Comparison of ENCODE assay signal across 24 mouse cellular contexts in genomic region chr8:125381674-125382073, GRCm38 (mm10).
A peak's percentile ranks its signal among the peaks of the same experiment; 100 is the strongest.
DNase-seq lines count a peak whose midpoint lies in the region; ATAC-seq and TF ChIP-seq lines count a peak whose summit lies in the region.
"Had no signal": no experiment of that assay in that cellular context is flagged by ENCODE, and none has a peak within 500 bp of the region (broad histone marks: within the 10 kb centered on the region; RNA-seq: fewer than 3 reads in every experiment).

No protein-coding gene starts in this region.

- H3K9me3 ChIP-seq in intestine, embryonic 14.5 days (ENCODE audit: control insufficient read depth, low read length), result no peaks in the 10 kb centered on the region
- H3K9me3 ChIP-seq in intestine, postnatal 0 days (ENCODE audit: control insufficient read depth), result no peaks in the 10 kb centered on the region
- H3K9me3 ChIP-seq in intestine, embryonic 16.5 days (ENCODE audit: control insufficient read depth, low read length), result no peaks in the 10 kb centered on the region
- H3K9me3 ChIP-seq in liver, embryonic 13.5 days (replicated peaks), result no peaks in the 10 kb centered on the region
- H3K9me3 ChIP-seq in stomach, embryonic 14.5 days (ENCODE audit: control insufficient read depth, low read depth, low read length), result no peaks in the 10 kb centered on the region
- H3K9me3 ChIP-seq: embryonic facial prominence, embryonic 12.5 days; forebrain, embryonic 12.5 days; heart, embryonic 15.5 days; limb, embryonic 10.5 days had no signal

- H3K27ac ChIP-seq in intestine, embryonic 14.5 days (ENCODE audit: low read depth), result no peak overlapping the region
- no peak overlapping the region for H3K27ac ChIP-seq in intestine, postnatal 0 days (ENCODE audit: low read depth, low read length)
- no peak overlapping the region for H3K27ac ChIP-seq in intestine, embryonic 16.5 days (ENCODE audit: low read length)
- H3K27ac ChIP-seq in liver, embryonic 13.5 days, result no peak overlapping the region
- H3K27ac ChIP-seq in stomach, embryonic 14.5 days (ENCODE audit: low read length), result no peak overlapping the region
- H3K27ac ChIP-seq: embryonic facial prominence, embryonic 12.5 days; forebrain, embryonic 12.5 days; gastrocnemius, adult 2 months; heart, embryonic 15.5 days; hindbrain, embryonic 14.5 days; limb, embryonic 10.5 days had no signal

- H3K4me2 ChIP-seq in intestine, embryonic 14.5 days (ENCODE audit: low read length), result no peak overlapping the region
- H3K4me2 ChIP-seq in intestine, postnatal 0 days (replicated peaks; ENCODE audit: low read depth), result no peak overlapping the region
- H3K4me2 ChIP-seq in intestine, embryonic 16.5 days (ENCODE audit: low read depth, low read length), result no peak overlapping the region
- H3K4me2 ChIP-seq in liver, embryonic 13.5 days, result no peak overlapping the region
- H3K4me2 ChIP-seq in stomach, embryonic 14.5 days (replicated peaks; ENCODE audit: low read depth, low read length), result no peak overlapping the region
- H3K4me2 ChIP-seq: embryonic facial prominence, embryonic 12.5 days; forebrain, embryonic 12.5 days; heart, embryonic 15.5 days; hindbrain, embryonic 14.5 days; midbrain, embryonic 11.5 days had no signal

- H3K36me3 ChIP-seq in intestine, embryonic 14.5 days (ENCODE audit: control insufficient read depth, insufficient read depth, low read length), result no peaks in the 10 kb centered on the region
- no peaks in the 10 kb centered on the region for H3K36me3 ChIP-seq in intestine, postnatal 0 days (ENCODE audit: control insufficient read depth, insufficient read depth)
- no peaks in the 10 kb centered on the region for H3K36me3 ChIP-seq in intestine, embryonic 16.5 days (ENCODE audit: control insufficient read depth, insufficient read depth, low read length)
- no peaks in the 10 kb centered on the region for H3K36me3 ChIP-seq in liver, embryonic 13.5 days
- H3K36me3 ChIP-seq in stomach, embryonic 14.5 days (ENCODE audit: control insufficient read depth, insufficient read depth, low read length), result no peaks in the 10 kb centered on the region
- H3K36me3 ChIP-seq: embryonic facial prominence, embryonic 12.5 days; forebrain, embryonic 12.5 days; heart, embryonic 15.5 days; limb, embryonic 10.5 days had no signal

- H3K4me3 ChIP-seq in intestine, embryonic 14.5 days (ENCODE audit: low read depth, low read length), result no peak overlapping the region
- no peak overlapping the region for H3K4me3 ChIP-seq in intestine, postnatal 0 days (ENCODE audit: low read depth, low read length)
- no peak overlapping the region for H3K4me3 ChIP-seq in intestine, embryonic 16.5 days (ENCODE audit: low read length)
- no peak overlapping the region for H3K4me3 ChIP-seq in liver, embryonic 13.5 days (replicated peaks)
- no peak overlapping the region for H3K4me3 ChIP-seq in stomach, embryonic 14.5 days (ENCODE audit: low read depth, low read length)
- H3K4me3 ChIP-seq: embryonic facial prominence, embryonic 12.5 days; forebrain, embryonic 12.5 days; gastrocnemius, adult 2 months; heart, embryonic 15.5 days; limb, embryonic 10.5 days had no signal

- no peaks in the 10 kb centered on the region for H3K27me3 ChIP-seq in intestine, embryonic 14.5 days (replicated peaks; ENCODE audit: control insufficient read depth, insufficient read depth, low read length)
- no peaks in the 10 kb centered on the region for H3K27me3 ChIP-seq in intestine, postnatal 0 days (replicated peaks; ENCODE audit: control insufficient read depth, insufficient read depth, low read length)
- no peaks in the 10 kb centered on the region for H3K27me3 ChIP-seq in intestine, embryonic 16.5 days (replicated peaks; ENCODE audit: control insufficient read depth, insufficient read depth, low read length)
- H3K27me3 ChIP-seq in liver, embryonic 13.5 days, result no peaks in the 10 kb centered on the region
- H3K27me3 ChIP-seq in stomach, embryonic 14.5 days (ENCODE audit: control insufficient read depth, insufficient read depth, low read length), result no peaks in the 10 kb centered on the region
- H3K27me3 ChIP-seq: embryonic facial prominence, embryonic 12.5 days; heart, embryonic 15.5 days had no signal

- WGBS in intestine, embryonic 14.5 days, result 22% methylated on average over 3 of the region's 3 CpGs
- WGBS in intestine, postnatal 0 days, result 8% methylated on average over 3 of the region's 3 CpGs
- 17% methylated on average over 3 of the region's 3 CpGs for WGBS in intestine, embryonic 16.5 days
- WGBS in liver, embryonic 13.5 days (ENCODE audit: insufficient replicate concordance), result 32% methylated on average over 3 of the region's 3 CpGs
- 31% methylated on average over 3 of the region's 3 CpGs for WGBS in stomach, embryonic 14.5 days

- no peak overlapping the region for H3K9ac ChIP-seq in intestine, embryonic 14.5 days (ENCODE audit: low read length)
- no peak overlapping the region for H3K9ac ChIP-seq in intestine, postnatal 0 days (ENCODE audit: low read depth, low read length)
- no peak overlapping the region for H3K9ac ChIP-seq in intestine, embryonic 16.5 days (ENCODE audit: low read depth, low read length)
- H3K9ac ChIP-seq in liver, embryonic 13.5 days, result no peak overlapping the region
- H3K9ac ChIP-seq in stomach, embryonic 14.5 days (replicated peaks; ENCODE audit: low read depth, low read length), result no peak overlapping the region
- H3K9ac ChIP-seq: embryonic facial prominence, embryonic 12.5 days; forebrain, embryonic 12.5 days; heart, embryonic 15.5 days; hindbrain, embryonic 14.5 days had no signal

- peaks cover 11% of the 10 kb centered on the region; the same call in 1 of the 2 replicates for H3K4me1 ChIP-seq in intestine, embryonic 14.5 days (replicated peaks; ENCODE audit: control insufficient read depth, insufficient read depth, low read length)
- 0 out of 2 replicates have a peak, but pooled peaks cover 3% of the 10 kb centered on the region for H3K4me1 ChIP-seq in intestine, postnatal 0 days (replicated peaks; ENCODE audit: control insufficient read depth, insufficient read depth, low read length)
- 0 out of 2 replicates have a peak, but pooled peaks cover 7% of the 10 kb centered on the region for H3K4me1 ChIP-seq in intestine, embryonic 16.5 days (ENCODE audit: control insufficient read depth, insufficient read depth, low read length)
- peaks cover 14% of the 10 kb centered on the region; the same call in 1 of the 2 replicates for H3K4me1 ChIP-seq in liver, embryonic 13.5 days (replicated peaks)
- peaks cover 5% of the 10 kb centered on the region; the same call in 1 of the 2 replicates for H3K4me1 ChIP-seq in stomach, embryonic 14.5 days (ENCODE audit: control insufficient read depth, insufficient read depth, low read length)

- ATAC-seq in intestine, embryonic 14.5 days (replicated peaks; ENCODE audit: low FRiP score, low TSS enrichment, low read depth), result peak; percentile 40; the same call in 1 of the 2 replicates
- no peak for ATAC-seq in intestine, postnatal 0 days
- ATAC-seq in intestine, embryonic 16.5 days, result peak; percentile 56; the same call in 1 of the 2 replicates
- peak; percentile 74 for ATAC-seq in liver, embryonic 13.5 days (ENCODE audit: low read depth)
- ATAC-seq in stomach, embryonic 14.5 days (ENCODE audit: insufficient number of reproducible peaks, insufficient read depth, low FRiP score, low read depth), result 0 out of 2 replicates have a peak, but pooled peaks have one; percentile 7
- ATAC-seq: CD4-positive, CD25-positive, alpha-beta regulatory T cell, adult 4 months; inflammation-experienced regulatory T-cells, adult 6 months had no signal

- TF ChIP-seq CTCF in intestine, postnatal 0 days (IDR thresholded peaks at IDR 0.05; ENCODE audit: low read depth), result no peak

- DNase-seq in intestine, embryonic 14.5 days (ENCODE audit: low spot score), result no peak
- no peak for DNase-seq in liver, embryonic 13.5 days
- no peak for DNase-seq in layer of hippocampus, adult 9-11 months
- no peak for DNase-seq in embryo, embryonic 10.5 days (ENCODE audit: low spot score)
- DNase-seq: adrenal gland, postnatal 36 days; cerebellum, adult 11 months; cerebellum, adult 9-11 months; gastrocnemius, adult 2 months; heart, postnatal 4 days; kidney, postnatal 36 days; lung, adult 18-20 months; lung, postnatal 10 days; right cerebral cortex, postnatal 14 days had no signal
